In the genomic region with DNA sequence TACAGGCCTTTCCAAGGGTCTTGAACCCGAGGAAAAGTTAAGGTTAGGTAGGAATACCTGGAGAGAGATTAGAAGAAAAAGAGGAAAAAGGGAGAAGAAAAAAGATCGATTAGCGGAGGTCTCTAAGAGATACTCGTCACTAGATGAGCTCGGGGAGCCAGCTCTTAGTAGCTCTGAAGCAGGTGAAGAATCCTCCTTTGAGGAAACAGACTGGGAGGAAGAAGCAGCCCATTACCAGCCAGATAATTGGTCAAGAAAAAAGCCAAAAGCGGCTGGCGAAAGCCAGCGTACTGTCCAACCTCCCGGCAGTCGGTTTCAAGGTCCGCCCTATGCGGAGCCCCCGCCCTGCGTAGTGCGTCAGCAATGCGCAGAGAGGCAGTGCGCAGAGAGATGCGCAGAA, we compare ENCODE assay signal across 7 mouse cellular contexts.
DNase-seq lines count a peak whose midpoint lies in the region; TF ChIP-seq lines count a peak whose summit lies in the region.
"Not testable (repeated sequence)": the region's sequence is repeated elsewhere in the genome, so short reads cannot be mapped to it uniquely, and the experiment has no call there.

No protein-coding gene starts in this region.

- not testable (repeated sequence) for H3K4me1 ChIP-seq in lung, adult 2 months (ENCODE audit: control insufficient read depth, insufficient read depth, low read length)

- WGBS in lung, adult 2 months, result 94% methylated on average over 17 of the region's 18 CpGs

- not testable (repeated sequence) for TF ChIP-seq POLR2A in lung, adult 2 months (IDR thresholded peaks at IDR 0.05; ENCODE audit: borderline replicate concordance, extremely low read depth, low read depth, low read length)

- peak; percentile 4 to 6 for DNase-seq in adrenal gland, postnatal 4 days (ENCODE audit: low spot score in 2 of 2)
- peak; percentile 6 to 7 for DNase-seq in frontal cortex, postnatal 10 days (ENCODE audit: low spot score in 2 of 2)
- peak; percentile 2 to 16 for DNase-seq in heart, adult 9 months (ENCODE audit: low spot score in 2 of 2)
- peak; percentile 29 to 62 for DNase-seq in kidney, postnatal 25 days
- peak; percentile 4 for DNase-seq in lung, adult 2 months
- DNase-seq in right cerebral cortex, postnatal 25 days, result peak; percentile 4
- DNase-seq in thymus, postnatal 10 days (ENCODE audit: low spot score in 2 of 2), result peak; percentile 8 to 18

- not testable (repeated sequence) for TF ChIP-seq CTCF in lung, adult 2 months (IDR thresholded peaks at IDR 0.05; ENCODE audit: insufficient read depth, low read length)

- not testable (repeated sequence) for H3K4me3 ChIP-seq in lung, adult 2 months (replicated peaks; ENCODE audit: extremely low read depth, low read depth, low read length)
